Mouse (Mus musculus) cerebellum, adult 2 months (tissue): Measurements from ENCODE around the gene Eif4g1.

ENCODE experiments used
- CTCF ChIP-seq: fragments of 200-500 bp; IDR thresholded peaks from 2 replicates; pipeline ENCODE4 v1.5.1; 2011; ENCODE audit warnings: low read depth, mild to moderate bottlenecking, control low read depth, low read length, moderate library complexity, borderline replicate concordance; ENCODE audit not compliant: insufficient read depth
- POLR2A ChIP-seq: fragments of 200-500 bp; IDR thresholded peaks from 2 replicates; pipeline ENCODE4 v1.6.1; 2011; ENCODE audit warnings: low read length, control low read depth, borderline replicate concordance; ENCODE audit not compliant: insufficient read depth

DNA sequence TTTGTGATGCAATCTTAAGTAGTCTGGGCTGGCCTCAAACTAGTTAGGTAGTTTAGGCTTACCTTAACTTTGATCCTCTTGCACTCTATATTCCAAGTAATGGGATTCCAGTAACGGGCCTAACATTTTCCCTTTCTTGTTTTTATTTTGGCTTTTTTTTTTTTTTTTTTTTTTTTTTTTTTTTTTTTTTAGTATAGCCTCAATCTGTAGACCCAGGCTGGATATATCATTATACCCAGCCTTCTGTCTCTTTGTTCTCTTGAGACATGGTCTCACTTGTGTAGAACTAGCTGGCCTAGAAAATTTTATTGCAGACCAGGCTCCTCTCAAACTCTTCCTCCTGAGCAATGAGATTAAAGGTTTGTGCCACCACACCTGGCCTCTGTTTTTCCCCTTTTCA is 23.5 kb downstream of the Eif4g1 start:
- TF ChIP-seq CTCF (no peak), POLR2A (no peak)
